Mouse (Mus musculus): Measurements from ENCODE around the gene Wdr37. TPM values are rescaled to one million over a fixed set of nuclear protein-coding genes. Genes with fewer than 3 reads are reported as not detected.

The Wdr37 gene
- polyA plus RNA-seq, 3 experiments from 2014 or later: 40.5 to 53.5 (median 41.2) TPM

DNA sequence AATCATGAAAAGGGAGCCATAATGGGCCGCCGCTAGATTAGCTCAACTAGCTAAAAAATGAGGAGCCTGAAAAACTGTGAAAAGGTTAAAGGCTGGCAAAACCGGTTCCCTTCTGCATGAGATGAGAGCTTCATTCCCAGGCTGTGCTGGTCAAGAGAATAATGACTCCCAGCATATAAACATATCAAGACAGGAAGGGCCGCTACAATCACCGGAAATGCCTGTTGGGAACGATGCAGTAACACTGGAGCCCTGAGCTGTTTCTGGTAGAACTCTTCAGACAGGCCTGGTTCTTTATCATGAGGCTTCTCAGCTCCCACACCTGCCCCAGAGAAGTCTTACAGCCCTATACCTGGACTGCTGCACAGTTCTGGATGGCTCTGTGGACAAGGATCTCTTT, 31.8 kb downstream of the Wdr37 start:
- ATAC-seq: no peak

DNA sequence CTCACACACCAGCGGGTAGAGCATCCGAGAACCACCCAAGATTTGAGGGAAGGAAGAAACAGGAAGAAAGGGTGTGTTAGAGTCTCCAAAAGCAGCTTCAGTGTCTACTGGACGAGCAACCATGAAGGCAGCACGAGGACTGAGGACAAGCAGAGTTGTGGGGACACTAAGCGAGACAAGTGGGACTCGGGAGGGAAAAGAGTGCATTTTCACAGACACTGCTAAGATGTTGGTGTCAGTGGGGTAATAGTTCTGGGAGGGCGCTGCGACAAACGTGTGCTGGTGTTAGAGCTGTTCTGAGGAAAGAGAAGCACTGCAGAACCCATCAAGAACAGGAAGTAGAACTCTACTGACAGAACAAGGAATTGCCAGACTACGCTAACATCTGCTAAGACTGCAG, 32.6 kb downstream of the Wdr37 start:
- ATAC-seq: no peak

DNA sequence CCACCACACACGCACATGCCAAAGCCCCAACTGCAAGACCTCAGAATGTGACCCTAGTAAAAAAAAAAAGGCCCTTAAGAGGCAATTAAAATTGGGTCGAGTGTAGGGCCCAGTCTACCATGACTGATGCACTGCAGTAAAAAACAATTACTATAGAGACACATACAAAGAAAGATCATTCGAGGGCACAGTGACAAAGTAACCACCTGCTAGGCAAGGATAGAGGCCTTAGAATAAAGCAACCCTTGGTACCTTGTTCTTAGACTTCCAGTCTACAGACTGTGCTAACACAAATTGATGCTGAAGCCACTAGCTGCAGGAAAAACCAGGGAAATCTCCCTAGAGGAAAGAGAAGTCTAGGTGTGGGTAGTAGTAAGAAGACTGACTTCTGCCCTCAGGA, 33.3 kb downstream of the Wdr37 start:
- no peak for ATAC-seq

DNA sequence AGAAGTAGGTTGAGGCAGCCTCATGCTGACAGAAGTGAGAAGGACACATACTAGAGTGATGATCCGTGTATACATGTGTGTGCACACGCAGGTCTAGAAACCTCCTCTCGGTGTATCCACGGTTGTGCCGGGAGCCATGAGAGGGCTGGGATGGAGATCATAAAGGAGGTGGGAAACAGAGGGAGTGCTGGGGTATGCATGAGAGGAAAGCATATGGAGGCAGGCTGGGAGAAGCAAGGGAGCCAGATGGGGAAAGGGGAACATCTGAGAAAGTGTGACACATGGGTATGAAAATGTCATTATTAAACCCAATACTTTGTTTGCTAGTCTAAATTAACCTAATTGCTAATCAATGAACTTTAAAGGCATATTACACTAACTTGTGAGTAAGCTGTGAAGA, 37.1 kb downstream of the Wdr37 start:
- ATAC-seq: no peak

DNA sequence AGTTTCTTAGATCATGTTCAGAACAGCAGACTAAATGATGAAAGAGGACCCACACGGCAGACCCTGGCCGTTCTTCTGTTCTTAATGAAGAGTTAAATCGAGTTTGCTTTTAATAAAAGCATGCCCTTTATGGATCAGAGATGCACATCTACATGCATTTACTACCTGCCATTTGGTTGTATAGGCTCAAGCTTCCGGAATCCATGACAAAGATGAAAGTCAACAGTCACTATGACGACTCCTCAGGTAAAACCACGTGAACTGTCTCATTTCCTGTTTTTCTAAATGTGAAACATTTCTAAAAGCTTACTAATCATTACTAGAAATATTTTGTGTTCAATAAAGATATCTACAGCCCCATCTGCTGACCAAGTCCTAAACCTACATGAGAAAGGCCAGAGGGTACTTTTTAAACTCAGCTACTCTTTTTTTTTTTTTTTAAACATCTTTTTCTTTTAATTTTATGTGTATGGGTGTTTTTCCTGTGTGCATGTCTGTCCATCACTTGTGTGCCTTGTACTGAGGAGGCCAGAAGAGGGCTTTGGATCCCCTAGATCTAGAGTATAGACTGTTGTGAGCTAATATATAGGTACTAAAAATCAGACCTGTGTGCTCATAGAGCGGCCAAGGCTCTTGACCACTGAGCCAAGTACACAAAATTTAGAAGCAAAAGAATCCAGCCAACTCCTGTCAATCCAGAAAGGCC, 40.0 kb downstream of the Wdr37 start:
- ATAC-seq: peak; percentile 95

DNA sequence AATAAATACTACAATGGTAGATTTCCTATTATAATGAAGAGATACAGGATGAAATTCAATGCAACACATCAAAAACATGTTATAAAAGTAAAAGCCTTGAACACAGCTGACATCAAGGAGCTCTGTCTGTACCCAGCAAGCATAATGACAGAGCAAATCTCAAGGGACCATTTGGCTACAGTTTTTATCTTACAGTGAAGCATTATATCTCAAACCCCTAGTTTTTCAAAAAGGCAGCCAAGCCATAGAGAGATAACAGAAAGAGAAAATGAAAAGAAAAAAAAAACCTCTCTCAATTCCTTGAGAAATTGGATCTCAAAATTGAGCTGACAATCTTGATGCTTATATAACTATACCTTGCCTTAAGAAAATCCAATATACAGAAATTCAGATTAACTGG, 41.0 kb downstream of the Wdr37 start:
- no peak for ATAC-seq

DNA sequence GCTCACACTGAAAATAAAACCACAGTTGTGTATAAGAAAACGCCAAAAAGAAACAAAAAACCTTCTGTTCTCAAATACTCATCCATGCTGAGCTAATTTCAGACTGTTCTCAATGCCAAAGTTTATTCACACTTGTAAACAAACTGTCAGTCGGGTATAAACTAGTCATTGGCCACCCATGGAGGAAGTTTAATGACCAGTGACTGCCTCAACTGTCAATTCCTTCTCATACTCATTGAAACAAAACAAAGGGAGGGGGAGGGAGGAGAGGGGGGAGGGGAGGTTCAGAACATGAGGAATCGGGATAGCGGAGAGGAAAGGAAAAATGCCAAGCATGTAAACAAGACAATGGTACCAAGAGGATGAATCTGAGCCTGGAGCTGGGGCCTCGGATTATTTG, 41.9 kb downstream of the Wdr37 start:
- ATAC-seq: no peak

DNA sequence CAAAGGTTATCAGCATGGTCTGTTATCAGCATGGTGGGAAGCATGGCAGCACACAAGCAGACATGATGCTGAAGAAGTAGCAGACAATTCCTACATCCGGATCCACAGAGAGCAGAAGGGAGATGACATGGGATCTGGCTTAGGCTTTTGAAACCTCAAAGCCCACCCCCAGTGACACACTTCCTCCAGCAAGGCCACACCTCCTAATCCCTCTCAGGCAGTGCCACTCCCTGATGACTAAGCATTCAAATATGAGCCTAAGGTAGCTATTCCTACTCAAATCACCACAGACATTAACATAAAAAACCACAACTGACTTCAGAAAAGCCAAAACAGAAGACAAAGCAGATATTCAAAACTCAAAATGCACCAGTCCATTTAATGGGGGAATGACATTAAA, 42.8 kb downstream of the Wdr37 start:
- ATAC-seq: no peak

DNA sequence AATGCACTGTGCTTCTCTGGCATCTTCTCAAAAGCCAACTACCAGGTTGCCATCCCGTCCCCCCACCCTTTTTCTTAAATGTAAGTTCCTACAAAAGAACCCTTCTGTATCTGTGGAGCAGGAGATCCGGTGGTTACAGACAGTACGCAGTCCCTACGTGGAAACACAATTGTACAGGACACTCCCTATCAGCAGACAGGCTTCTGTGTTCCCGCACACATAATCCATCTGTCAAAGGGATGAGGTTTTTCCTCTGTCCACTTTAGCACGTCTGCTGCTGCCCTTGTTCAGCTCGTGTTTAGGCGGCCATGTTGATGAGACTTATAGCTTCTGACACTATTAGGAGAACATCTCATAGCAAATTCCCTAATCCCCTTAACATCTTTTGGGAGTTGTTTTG, 48.2 kb downstream of the Wdr37 start:
- ATAC-seq: no peak

DNA sequence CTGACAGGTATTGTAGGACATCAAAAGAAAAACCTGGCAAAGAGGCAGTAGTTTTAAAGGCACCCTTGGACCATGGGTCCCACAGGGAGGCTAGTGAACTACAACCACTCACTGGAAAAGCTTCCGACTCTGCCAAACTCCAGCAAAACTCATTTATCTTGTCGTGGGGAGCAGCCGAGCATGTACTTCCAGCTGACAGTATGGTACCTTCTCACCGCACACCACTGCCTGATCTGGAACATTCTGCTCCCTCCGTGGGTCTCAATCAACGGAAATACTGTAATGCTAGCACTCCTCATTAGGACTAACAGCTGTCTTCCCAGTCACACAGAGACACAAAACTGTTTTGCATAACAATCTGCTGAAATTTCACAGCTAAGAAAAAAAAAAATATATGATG, 48.6 kb downstream of the Wdr37 start:
- no peak for ATAC-seq

DNA sequence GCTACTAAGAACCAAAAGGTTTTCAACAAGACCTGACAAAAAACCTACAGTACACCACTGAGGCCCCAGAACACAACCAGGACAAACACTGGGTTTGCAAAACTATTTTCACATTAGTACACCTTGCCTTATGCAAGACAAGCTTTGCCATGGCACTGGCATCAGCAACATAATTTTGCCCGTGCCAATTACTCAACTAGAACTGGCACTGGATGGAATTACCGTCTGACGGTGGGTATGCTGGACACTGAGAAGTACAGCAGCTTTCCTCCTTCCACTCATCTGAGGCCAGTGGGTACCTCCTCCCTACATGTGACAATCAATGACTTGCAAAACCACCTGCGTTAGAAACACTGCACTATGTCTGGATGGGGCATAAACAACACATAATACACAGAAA, 49.5 kb downstream of the Wdr37 start:
- ATAC-seq: no peak

DNA sequence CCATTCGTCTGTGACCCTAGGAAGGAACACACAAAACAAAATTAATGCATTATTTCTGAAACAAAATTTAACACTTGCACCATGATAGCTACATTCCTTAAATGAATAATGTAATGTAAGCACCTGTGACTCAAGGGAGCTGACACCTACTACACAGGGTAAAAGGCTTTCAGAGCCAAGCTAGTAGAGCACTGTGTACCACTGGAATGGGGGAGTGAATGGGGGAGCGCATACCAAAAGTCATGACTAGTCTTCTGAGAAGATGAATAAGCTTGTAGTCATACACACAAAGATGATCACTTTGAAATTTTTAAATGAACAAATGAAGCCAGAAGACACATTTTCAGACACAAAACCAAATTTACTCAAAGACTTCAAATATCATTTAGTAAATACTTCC, 65.8 kb downstream of the Wdr37 start:
- ATAC-seq: no peak

DNA sequence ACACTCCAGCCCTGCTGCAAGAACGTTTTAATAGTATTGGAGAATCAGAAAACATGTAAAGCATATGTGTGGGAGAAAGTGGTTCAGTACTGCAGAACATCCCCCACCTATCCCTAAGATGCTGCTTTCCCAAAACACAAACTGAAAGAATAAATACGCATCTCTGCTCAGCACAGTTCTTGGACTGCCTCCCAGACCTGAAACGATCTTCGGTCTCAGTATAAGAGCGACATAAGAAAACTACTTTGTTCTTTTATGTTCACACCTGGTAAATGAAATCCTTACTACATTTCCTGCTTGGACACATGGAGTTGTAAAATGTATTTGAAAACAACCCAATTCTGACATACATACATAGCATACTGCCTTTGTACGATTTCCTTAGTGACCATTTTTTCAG, 71.1 kb downstream of the Wdr37 start:
- ATAC-seq: no peak

DNA sequence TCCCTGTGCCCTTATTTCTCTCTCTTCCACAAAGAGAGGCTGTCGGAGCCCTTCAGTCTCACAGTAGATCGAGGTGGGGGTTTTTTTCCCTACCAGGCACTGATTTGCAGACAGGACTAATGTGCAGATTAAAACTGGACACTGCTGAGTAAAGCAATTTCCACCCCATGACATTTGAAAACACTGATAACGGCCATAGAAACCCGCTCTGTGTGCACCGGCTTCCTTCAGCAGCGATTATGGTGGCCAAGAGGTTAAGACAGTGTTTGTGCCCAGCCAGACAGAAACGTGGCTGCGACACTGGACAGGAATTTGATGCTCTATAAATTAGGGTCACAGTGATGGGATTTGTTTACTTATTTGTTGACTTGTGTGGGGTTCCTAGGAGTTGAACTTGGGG, 78.5 kb downstream of the Wdr37 start:
- no peak for ATAC-seq

DNA sequence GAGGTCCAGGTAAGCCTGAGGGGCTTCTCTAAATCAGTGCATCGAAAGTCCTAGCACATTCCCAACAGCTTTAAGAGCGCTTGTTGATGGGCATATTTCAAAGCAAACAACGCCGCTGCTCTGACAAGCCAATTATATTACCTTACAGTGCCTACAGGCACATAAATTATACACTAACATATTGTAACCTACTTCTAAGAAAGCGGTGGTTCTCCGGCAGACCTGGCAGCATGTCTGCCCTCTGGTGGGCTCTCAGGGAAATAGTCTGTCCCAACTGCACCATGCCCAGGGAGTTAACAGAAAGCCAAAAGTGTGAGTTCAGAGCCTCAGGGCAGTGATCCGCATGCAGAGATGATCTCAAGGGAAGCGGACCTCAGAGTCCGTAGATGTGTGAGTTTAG, 86.5 kb downstream of the Wdr37 start:
- ATAC-seq: peak; percentile 67

DNA sequence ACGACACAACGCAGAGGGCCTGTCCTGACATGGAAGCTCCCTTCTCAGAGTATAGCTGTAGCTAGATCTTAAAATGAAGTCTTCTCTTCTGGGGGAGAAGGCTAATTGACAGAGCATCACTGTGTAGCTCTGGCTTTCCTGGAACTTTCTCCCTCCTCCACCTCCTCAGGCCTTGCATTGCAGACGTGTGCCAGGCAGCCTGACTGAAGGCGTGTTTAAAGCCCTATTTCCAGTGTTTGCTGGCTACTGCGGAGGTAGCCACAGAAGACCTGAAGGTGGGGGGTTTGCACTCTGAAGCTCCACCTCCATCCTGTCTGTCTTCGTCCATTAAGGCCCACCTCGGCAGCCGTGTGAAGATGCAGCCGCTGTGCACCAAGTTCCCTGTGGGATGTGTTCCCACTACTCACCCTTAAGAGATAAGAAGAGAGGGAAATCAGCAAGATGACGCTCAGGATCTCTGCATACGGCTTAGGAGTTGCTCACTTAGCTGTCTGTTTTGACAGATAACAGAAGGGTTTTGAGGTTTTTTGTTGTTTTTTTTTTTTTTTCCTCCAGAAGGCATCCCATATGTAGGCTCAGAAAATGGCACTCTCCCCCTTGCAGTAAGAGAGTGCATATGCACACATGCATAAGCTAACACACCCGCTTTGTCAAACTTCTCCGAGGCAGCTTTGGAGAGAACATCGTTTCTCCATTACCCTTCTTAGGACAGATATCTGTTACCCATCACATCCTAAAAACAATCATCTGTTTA, 87.2 kb downstream of the Wdr37 start:
- ATAC-seq: no peak

DNA sequence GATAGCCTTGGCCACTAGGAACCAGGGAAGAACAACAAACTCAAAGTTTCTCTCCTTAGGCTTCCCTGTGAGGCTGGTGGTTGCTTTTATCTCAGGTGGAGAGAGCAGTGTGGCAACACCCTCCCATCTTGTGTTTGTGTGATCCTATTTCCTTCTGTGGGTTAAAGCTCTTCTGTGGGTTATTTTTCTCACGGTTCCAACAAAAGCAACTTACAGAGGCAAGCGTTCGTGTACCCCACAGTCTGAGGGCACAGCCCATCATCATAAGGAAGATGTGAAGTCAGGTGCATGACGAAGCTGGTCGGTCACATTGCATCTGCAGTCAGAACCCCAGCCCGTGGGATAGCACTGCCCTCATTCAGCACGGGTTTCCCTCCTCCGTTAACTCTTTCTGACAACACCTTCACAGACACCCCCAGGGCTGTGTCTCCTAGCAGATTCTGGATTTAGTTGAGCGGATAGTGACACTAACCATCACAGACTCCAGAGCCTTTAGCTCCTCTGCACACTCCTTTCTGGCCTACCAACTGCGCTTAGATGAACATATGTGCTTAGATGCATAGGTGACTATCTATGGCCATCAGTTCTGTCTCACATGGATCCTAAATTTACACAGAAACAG, 87.9 kb downstream of the Wdr37 start:
- no peak for ATAC-seq

DNA sequence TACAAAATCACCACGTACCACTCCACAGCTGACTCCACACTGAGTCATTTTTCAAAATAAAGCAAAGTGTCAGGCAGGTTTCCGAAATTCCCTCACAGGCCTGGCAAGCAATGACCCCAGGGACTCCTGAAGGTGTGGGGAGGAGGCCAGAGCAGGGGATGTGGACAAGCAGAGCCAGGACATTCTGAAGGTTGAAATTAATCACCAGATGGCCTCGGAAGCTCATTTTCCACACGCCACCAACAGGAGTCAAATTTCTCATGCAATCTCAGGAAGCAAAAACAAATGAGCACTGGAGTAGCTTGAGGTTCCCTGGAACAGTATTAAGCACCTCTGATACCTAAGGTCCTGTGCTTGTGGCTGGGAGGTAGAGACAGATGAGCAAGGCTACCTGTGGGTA, 89.1 kb downstream of the Wdr37 start:
- ATAC-seq: no peak

DNA sequence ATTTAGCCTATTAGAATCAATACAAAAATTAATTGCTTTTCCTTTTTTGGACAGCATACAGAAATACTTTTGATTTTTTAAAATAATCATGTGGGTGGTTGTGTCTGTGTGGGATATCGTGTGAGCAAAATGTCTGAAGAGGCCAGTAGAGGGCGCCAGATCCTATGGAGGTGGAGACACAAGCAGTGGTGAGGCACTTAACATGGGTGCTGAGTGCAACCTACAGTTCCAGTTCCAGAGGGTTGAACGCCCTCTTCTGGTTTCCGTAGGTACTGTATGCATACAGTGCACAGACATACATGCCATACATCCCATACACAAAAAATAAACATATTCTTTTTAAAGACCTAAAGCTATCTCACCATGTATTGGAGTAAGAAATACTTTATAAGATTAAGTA, 91.3 kb downstream of the Wdr37 start:
- peak; percentile 50 for ATAC-seq

DNA sequence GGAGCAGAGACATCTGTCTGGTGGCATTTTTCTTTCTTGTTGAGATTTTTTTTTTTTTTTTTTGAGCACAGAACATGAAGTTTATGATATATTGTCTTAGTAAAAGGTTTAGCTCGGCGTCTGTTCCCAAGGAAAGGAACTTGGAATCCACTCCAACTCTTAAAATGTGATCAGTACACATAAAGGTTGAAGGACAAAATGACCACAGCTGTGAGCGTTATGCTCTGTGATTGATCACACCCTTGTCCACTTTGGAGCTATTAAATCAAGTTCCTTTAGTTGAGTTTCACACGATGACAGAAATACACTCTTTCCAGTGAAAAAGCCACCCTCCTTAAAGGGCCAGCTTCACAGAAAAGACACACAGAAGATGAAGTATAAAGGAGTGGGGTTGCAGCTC, 101.1 kb downstream of the Wdr37 start:
- ATAC-seq: no peak

DNA sequence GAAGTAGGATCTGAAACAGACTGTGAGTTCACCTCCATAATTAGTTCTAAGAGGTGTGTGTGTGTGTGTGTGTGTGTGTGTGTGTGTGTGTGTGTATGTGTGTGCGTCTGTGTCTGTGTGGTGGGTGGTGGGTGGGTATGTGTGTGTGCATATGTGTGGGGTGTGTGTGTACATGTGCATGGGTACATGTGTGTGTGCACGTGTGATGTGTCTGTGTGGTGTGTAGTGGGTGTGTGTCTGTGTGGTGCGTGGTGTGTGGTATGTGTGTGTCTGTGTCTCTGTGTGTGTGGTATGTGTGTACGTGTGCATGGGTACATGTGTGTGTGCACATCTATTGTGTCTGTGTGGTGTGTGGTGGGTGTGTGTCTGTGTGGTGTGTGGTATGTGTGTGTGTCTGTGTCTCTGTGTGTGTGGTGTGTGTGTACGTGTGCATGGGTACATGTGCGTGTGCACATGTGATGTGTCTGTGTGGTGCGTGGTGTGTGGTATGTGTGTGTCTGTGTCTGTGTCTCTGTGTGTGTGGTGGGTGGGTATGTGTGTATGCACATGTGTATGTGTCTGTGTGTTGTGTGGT, 102.0 kb downstream of the Wdr37 start:
- ATAC-seq: no peak

DNA sequence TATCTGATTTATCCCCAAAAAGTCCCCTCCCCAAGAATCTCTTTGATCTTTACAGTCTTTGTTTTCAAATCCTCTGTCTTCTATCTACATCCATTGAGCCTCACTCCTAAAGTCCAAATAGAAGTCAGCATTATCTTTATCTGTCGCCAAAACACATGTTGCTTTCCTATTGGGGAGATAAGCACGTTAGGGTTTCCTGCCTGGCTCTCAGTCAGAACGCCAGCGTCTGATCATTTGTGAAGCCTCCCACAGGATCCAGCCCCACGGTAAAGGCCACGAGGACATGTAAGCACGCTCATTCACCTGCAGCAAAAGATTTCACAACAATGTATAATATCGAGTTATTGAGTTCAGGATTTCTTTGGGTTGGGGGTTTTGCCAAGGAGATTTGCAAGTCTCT, 110.8 kb downstream of the Wdr37 start:
- no peak for ATAC-seq
